Mouse (Mus musculus) common myeloid progenitor, adult 5-6 weeks (primary cell): ENCODE data around the gene Terf2. TPM values are rescaled to one million over a fixed set of nuclear protein-coding genes. Genes with fewer than 3 reads are reported as not detected.

Source experiments
- ATAC-seq: replicated peaks from 2 replicates; pipeline ENCODE4 v1.8.0; 2016; ENCODE audit warnings: low read depth, mild to moderate bottlenecking, moderate TSS enrichment, inconsistent platforms; ENCODE audit not compliant: poor library complexity, severe bottlenecking
- total RNA-seq: library from RNA; stranded (forward); fragments of 200-1000, 187-1606 nt; gene quantifications from 2 replicates; pipeline ENCODE4 v1.2.3, GENCODE M21; 2017

Terf2 gene
- 32.9 and 37.2 TPM in 2 replicates for total RNA-seq

DNA sequence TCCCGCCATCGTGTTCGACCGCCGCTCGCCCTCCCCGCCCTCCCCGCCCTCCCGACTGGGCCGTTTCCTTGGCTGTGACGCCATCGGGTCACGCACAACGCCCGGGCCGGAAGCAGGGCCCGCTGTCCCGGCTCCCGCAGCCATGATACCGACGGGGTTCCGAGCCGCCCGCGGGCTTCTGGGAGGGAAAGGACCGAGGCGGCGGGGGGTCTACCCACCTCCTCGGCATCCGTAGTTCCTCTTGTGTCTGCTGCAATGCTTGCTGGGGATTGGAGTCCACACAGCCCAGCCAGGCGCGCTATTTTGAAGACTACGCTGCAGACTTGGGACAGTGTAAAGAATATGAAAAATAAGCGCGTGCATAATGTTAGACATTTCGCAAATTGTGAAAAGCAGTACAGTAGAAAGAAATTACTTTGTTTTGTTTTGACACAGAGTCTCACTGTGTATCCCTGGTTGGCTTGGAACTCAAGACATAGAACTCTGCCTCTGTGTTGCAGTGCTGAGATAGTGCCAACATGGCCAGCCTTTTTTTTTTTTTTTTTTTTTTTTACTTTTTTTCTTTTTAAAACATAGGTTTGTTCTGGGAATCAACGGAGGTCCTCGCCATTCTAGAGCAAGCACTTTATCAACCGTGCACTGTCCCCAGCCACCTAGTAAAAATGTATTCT, at the start of gene Terf2:
Gene Terf2, minus strand, starts transcription at position 182 of the 671 bp plus-strand sequence.
- ATAC-seq = peak; percentile 96

DNA sequence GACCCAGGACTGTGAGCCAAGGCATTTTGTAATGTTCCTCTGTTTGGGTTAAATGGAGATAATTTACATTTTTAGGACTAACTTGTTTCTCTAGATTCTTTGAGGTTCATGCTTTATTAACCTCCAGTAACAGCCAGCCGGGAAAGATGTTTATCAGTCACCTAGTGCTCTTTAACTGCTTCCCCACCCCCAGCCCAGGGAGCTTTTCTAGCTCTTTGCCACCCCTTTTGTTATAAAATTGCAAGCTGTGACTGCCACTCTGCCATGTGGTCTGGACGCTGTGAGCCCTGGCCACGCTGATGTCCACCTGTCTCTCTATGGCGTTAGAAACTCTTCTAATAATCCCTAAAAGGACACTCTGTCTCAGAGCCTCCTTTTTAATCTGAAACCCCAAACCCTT, 47.2 kb upstream of the Terf2 start:
- ATAC-seq = no peak

DNA sequence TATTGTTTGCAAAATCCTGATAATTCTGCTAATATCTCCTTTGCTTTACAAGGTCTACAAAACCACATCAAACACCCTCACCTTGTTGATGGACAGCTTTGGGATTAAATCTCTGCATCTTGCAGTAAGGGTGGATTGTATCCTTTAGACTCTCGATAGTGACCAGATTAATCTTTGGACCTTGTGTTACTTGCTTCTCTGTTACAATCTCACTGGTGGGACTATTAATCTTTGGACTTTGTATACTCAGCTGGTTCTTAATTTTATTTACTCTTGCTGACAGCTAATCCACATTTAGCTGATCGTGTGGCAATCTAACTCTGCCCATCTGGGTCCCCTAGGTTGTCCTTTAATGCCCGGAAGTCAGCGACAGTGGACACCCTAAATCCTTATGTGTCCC, 46.2 kb upstream of the Terf2 start:
- no peak for ATAC-seq

DNA sequence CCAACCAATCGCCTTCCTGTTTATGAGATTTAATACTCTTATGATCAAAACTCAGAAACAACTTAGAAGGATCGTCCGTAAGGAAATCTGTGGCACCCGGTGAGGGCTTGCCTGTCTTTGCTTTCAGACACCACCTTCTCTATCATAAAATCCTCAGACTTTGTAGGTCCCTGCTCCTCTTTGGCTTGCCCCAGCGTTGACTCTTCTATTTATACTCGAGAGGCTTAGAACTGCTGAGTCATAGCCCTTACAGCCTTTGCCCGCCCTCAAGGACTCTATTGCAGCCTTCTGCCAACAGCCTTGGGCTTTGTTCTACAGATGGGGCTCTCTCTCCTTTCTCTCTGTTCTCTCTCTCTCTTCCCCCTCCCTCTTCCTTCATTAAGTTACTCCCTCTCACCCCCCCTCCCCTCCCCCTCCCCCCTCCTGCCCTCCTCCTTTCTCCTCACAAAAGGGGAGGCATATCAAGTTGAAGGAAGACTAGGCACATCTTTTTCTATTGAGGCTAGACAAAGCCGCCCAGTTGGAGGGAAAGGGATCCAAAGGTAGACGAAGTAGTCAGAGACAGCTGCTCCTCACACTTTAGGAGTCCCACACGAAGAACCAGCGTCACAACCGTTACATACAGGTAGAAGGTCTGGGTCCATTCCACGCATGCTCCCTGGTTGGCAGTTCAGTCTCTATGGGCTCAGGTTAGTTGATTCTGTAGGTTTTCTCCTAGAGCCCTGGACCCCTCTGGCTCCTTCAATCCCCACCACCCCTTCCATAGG, 43.5 kb upstream of the Terf2 start:
- ATAC-seq = peak; percentile 97

DNA sequence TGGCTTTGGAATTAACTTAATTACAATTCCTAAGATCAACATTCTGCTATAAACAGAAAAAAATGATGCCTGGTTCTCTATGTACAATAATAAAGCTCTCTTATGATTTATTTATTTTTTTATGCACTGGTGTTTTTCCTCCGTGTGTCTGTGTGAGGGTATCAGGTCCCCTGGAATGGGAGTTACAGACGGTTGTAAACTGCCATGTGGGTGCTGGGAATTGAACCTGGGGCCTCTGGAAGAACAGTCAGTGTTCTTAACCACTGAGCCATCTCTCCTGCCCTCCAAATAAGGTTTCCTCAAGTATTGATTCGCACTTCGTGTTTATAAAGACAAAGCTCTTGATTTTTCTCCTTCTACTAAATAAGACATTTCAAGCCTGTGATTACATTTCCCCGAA, 42.0 kb upstream of the Terf2 start:
- ATAC-seq = no peak

DNA sequence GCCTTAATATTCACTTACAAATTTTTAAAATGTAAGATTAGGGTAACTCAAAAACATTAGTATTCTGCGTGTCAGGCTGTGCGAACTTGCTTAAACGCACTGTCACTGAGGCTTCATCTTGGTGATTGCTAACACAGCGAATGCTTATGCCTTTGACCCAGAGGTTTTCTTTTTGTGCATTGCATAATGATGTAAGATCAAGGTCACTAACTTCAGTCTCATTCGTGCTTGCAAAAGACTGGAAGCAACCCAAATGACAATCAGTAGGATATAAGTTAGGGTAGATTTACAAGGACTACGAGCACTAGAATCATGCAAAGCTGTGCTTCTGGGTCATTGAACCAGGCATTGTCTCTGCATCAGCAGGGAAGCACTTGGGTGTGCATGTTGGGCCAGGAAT, 41.2 kb upstream of the Terf2 start:
- ATAC-seq = no peak

DNA sequence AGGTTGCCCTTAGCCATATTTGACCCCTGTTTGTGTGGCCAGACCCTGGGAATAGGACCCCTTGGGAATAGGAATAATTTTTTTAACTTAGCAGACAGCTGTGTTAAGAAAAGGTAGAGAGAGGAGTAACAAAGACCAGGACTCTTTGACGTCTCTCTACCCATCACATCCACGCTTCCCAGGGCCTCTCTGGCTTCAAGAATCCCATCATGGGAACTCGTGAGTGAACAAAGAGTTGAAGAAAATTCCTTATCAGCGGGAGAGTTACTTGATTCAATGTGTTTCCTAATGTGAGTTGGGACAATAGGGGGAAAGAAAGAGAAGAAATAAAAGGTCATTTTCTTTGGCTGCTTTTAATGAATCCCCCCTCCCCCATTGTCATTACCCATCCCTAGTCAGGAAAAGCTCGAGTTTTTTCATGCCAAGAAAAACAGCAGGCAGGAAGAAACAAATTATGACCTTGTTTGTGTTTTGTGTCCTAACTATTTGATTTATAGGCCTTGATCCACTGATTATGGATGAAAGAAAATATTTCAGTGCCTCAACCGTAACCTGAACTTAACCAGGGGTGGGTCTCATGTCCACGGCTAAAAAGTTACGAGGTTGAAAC, 39.8 kb upstream of the Terf2 start:
- ATAC-seq = no peak

DNA sequence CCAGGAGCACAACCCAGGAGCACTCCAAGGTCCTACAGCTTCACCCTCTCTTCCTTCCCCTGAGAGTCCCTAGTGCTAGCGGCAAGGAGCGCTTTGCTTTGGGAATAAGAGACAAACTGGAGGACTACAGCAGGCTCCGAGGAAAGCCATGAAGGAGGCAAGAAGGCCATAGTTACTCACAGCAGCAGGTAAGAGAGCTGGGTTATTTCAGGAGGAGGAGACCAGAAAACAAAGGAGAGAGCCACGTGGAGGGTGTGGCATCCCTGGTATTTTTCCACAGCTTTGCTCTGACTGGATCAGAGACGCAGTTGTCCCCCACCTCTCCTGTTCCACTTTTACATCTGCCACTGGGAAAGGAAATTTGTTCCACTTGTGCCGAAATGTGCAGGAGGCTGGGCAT, 37.5 kb upstream of the Terf2 start:
- no peak for ATAC-seq

DNA sequence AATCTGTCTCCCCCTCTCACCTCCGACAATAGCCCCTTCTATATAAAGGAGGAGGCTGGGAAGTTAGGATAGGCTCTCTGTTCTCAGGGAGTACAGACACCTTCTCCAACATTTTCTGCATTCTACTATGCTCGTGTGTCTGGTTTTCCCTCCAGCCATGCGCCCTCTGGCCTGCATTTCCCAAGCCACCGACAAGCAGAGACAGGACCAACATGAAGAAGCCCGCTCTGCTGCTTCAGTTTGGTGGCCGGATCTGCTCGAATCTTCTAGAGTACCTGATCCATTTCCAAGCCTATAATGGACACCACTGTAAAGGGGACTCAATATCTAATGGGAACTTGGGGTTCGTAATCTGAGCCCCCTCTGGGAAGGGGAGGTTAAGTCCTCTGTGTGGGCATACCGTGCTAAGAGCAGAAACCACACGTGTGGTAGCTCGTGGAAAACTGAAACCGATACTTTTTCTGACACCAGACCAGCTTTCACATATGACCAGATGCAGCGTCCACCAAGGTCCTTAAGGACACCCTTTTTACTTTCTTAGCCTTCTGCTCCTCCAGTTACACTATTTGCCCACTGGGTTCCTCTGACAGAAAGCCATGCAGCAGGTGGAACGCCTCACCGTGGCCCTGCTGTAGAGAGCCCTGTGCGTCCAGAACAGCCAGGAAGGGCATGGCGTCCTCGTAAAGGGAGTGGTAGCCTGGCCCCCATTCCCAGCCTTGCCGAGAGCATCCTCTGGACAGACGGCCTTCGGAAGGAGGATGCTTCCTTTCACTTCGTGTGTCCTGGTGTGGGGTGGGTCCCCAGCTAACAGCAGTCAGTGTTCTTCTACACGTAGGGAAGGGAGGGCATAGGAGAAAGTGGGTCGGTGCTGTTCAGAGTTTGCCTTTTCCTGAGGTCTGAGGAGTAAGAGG, 36.5 kb upstream of the Terf2 start:
- no peak for ATAC-seq

DNA sequence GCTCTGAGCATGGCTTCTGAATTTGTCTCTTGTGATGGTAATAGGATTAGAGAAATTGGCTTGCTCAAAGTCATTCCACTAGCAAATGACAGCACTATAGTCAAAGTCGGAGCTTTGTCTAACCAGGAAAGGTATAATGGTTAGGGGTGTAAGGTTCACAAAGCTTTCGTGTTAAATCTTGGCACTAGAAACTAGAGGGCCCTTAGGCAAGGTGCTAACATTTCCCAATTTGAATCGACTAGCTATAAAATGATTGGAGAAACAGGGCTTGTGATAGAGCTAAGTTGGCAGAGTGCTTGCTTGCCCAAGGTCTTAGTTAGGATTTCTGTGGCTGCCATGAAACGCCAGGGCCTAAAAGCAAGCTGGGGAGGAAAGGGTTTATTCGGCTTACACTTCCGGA, 33.7 kb upstream of the Terf2 start:
- ATAC-seq = no peak

DNA sequence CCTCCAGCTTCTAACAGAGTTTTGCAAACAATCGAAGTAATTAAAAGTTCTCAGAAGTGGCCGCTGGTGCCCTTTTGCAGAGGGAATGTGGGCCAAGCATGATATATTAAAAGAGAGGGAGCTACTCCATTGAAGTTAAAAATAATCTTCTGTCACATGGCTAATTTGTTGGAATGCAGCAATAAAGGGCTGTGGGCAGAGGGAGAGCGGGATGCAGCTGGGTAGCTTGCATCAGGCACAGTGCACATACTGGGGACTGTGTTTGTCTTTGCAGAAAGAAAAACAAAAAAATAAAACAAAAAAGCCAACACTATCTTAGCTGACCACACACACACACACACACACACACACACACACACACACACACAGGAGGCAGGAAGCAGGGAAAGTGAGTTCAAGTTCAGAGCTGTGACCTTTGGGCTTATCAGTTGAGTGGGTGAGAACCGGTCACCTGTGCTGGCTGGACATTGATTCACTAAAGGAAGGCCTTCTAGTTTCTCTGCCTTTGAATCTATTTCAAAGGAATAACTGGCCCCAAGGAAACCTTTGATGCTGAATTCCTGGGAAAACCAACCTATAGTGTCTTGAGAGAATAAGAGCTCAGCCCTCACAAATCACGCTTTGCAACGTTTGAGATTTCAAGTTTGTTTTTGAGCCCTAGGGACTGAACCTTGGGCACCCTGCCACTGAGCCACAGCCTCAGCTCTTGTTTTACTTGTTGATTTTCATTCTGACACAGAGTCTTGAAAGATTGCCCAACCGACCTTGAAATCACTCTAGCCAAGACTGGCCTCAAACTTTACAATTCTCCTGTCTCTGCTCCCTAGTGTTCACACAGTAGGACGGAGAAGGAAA, 33.1 kb upstream of the Terf2 start:
- ATAC-seq = no peak

DNA sequence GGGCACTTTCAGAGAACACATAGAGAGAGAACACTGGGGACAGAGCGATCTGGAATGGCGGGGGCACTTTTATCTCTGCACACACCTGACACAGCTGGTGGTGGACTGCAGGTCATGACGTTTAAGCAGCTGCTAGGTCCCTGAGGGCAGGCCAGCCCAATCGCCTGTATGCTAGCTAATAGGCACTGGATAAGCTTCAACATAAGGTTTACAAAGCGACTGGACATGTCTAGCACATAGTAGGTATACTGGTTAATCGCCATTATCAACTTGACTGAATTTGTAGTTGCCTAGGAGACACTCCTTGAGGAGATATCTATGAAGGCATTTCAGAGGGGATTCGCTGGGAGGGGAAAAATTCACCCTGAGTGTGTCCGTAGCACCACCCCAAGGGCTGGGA, 28.0 kb upstream of the Terf2 start:
- no peak for ATAC-seq

DNA sequence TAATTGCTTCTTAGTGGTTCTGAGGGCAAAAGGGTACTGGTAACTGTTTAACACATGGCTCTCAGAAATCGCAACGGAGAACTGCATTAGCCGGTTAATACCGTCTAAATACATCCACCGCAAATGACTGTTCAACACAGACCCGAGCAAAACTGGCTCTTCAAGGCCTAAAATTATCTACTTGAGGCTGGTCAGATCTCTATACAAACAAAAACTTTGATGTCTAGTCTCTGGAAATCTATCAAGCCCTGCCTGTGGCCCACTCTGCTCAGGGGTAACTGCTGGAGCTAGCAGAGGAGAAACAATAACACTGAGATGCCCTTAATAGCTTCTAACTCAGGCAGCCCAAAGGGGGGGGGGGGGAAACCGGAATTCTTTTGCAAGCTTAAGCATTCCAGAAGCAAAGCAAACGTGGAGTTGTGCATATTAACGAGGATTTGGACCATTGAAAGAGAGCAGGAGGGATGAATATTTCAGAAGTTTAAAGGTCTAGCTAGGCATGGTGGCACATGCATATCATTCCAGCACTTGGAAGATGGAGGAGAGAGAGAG, 26.8 kb upstream of the Terf2 start:
- ATAC-seq = no peak

DNA sequence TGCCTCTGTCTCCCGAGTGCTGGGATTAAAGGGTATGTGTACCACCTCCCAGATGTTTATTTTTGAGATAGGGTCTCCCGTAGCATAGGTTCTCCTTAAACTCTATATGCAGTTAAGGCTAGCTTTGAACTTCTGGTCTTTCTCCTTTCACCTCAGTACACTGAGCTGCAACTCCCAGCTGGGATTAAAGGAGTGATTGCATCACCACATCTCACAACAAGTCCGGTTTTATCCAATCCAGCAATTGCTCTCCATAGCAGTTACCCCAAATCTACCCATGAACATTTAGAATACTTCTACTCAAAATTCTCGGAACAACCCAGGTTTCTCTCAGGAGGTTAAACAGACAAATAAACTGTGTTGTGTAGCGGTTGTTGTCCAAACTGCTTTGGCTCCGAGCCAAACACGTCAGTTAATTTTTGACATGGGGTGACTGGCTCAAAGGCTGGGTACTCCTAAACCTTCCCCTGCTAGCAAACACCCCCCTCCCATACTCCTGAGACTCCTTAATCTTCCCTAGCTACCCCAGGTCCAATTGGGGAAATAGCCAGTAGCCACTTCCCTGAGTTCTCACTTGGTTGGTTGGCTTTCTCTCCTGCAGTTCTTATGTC, 25.4 kb upstream of the Terf2 start:
- ATAC-seq = no peak

DNA sequence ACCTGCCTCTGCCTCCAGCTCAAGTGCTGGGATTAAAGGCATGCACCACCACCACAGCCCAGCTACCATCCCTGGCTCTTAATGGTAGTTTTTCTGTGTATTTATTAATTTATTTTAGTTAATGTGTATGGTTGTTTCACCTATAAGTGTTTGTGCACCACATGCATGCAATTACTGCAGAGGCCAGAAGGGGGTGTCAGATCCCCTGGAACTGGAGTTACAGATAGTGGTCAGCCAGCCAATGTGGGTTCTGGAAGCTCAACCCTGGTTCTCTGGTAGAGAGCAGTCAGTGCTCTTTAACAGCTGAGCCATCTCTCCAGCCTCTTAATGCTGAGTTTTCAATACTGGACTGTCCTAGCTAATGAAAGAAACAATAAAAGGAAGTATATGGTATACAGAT, 24.5 kb upstream of the Terf2 start:
- ATAC-seq = no peak

DNA sequence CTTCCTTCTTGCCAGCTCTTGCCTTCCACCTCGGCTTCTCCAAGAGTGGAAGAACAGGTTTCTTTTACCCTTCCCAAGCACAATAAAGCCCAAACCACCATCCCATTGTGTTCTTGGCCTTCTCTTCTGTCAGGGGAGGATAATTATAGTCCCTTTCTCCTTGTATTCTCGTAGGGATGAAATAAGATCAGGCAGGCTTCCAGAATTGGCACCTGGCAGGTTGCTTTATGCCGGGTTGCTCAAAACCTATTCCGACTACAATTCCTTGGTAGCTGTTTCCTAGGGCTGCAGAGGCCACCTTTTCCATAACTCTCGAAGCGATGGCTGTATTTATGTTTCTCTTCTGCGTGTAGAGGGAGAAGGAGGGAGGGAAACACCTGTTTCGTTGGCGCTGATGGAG, 23.1 kb upstream of the Terf2 start:
- no peak for ATAC-seq

DNA sequence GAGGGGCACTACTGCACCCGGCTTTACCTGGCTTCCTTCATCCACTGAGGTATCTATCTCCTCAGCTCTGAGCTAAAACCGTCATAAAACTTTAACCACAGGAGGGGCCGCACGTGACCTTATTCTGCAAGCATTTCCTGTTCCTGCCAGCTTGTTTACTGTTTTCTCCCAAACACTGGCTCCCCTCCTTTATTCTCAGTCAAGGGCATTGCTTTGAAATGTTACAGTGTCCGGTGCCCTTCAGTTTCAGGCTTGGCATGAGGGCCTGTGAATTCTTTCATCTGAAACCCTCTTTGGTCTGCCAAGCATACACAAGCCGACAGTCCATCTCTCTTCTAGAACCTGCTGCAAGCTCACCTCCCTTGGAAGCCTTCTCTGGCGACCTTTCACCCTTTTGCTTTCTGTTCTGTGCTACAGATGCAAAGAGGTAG, 22.5 kb upstream of the Terf2 start:
- ATAC-seq = no peak

DNA sequence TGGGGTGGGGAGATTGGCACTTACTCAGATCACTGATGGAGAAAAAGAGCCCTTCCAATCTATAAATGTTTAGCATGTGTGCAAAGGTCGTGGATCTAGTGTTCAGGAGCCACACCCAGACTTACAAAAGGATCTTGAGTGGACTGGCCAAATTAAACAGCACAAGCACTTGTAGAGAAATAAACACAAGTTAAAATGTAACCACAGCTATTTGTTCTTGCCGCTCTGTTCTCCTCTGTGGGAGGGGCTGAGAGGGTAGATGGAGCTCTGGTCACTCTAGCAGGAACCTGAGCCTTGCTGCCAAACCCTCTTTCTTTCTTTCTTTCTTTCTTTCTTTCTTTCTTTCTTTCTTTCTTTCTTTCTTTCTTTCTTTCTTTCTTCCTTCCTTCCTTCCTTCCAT, 20.7 kb upstream of the Terf2 start:
- ATAC-seq = no peak

DNA sequence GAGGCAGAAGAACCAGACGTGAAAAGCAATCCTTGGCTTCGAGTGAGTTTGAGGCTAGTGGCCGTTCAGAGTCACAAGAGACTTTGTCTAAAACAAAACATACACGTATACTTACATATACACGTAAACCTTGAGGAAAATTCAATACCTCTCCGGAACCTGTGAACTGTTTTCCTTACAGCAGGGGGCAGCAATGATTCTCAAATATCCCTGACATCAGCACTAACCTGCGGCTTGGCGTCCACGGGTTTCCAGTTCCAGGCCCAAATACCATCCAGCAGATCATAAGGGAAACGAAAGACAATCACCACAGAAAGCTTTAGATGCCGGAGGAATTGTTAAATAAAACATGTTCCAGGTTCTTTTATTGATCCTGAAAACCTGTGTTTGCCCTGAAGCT, 19.7 kb upstream of the Terf2 start:
- peak; percentile 84 for ATAC-seq
